Mouse (Mus musculus) neural tube, embryonic 14.5 days (tissue): ENCODE measurements around the gene Aldh16a1. TPM values are rescaled to one million over a fixed set of nuclear protein-coding genes. Genes with fewer than 3 reads are reported as not detected.
"Not testable (repeated sequence)": the region's sequence is repeated elsewhere in the genome, so short reads cannot be mapped to it uniquely, and the experiment has no call there.

Experiments
- ATAC-seq: fragments of 200-750 bp; cut with Nextera tagmentation; 2 replicates; pipeline ENCODE4 v1.8.0; 2017; ENCODE audit warnings: low read depth, mild to moderate bottlenecking, moderate TSS enrichment, moderate library complexity
- H3K27ac ChIP-seq: fragments of 300-500 bp; sonication (generic); 2 replicates; pipeline ENCODE4 v1.5.1; 2014; ENCODE audit warnings: low read depth, mild to moderate bottlenecking, control low read depth, low read length, moderate library complexity, mixed read lengths
- H3K27me3 ChIP-seq: fragments of 300-500 bp; sonication (generic); 2 replicates; pipeline ENCODE4 v1.6.1; 2014; ENCODE audit warnings: low read length; ENCODE audit not compliant: control insufficient read depth, insufficient read depth
- H3K36me3 ChIP-seq: fragments of 300-500 bp; sonication (generic); 2 replicates; pipeline ENCODE4 v1.6.1; 2014; ENCODE audit warnings: low read length, mixed read lengths; ENCODE audit not compliant: control insufficient read depth, insufficient read depth
- H3K4me1 ChIP-seq: fragments of 300-500 bp; sonication (generic); 2 replicates; pipeline ENCODE4 v1.6.1; 2014; ENCODE audit warnings: low read length; ENCODE audit not compliant: control insufficient read depth, insufficient read depth
- H3K4me2 ChIP-seq: fragments of 300-500 bp; sonication (generic); 2 replicates; pipeline ENCODE4 v1.6.1; 2014; ENCODE audit warnings: mild to moderate bottlenecking, low read depth, low read length, control low read depth
- H3K4me3 ChIP-seq: fragments of 300-500 bp; sonication (generic); 2 replicates; pipeline ENCODE4 v1.5.1; 2014; ENCODE audit warnings: low read depth, low read length, control low read depth, mixed read lengths
- H3K9ac ChIP-seq: fragments of 300-500 bp; sonication (generic); replicated peaks from 2 replicates; pipeline ENCODE4 v1.6.1; 2014; ENCODE audit warnings: low read depth, mild to moderate bottlenecking, control low read depth, low read length, mixed read lengths
- H3K9me3 ChIP-seq: fragments of 300-500 bp; sonication (generic); 2 replicates; pipeline ENCODE4 v1.6.1; 2016; ENCODE audit warnings: low read length; ENCODE audit not compliant: control insufficient read depth
- WGBS: fragments of 180-500 bp; shearing (Covaris S2); extraction: QIAGEN DNeasy Blood & Tissue Kit; methylation state at CpG from one replicate; pipeline ENCODE4 v1.1.7; 2014; 5-methylcytosine and 5-hydroxymethylcytosine counted together
- polyA plus RNA-seq: library from polyadenylated mRNA; unstranded; fragments of >200 nt; fragmentation: Nextera tagmentation; extraction: Ambion mirVana; gene quantifications from 2 replicates; pipeline ENCODE4 v1.2.1, GENCODE M21; 2014

Aldh16a1 gene
- polyA plus RNA-seq, 1 experiment from 2014 or later = 16.9 TPM

- 0 out of 2 replicates have a peak overlapping the region, but pooled peaks have one; percentile 25 for H3K9ac ChIP-seq
- peaks cover 15% of the 10 kb centered on the region for H3K4me1 ChIP-seq
- no peaks in the 10 kb centered on the region for H3K9me3 ChIP-seq
- H3K4me2 ChIP-seq = no peak overlapping the region
- no peaks in the 10 kb centered on the region for H3K27me3 ChIP-seq
- 76% methylated on average over 8 of the region's 8 CpGs for WGBS
- no peak overlapping the region for H3K4me3 ChIP-seq
- no peak overlapping the region for H3K27ac ChIP-seq
- ATAC-seq = no peak
- peaks cover 56% of the 10 kb centered on the region for H3K36me3 ChIP-seq
Observed at GRCm38 (mm10) chr7:45121404-45121803, 33.0 kb downstream of the Aldh16a1 start.

GRCm38 (mm10) chr7:45119780-45120709 is 34.3 kb downstream of the Aldh16a1 start:
- 77% methylated on average over 5 of the region's 5 CpGs for WGBS
- no peak overlapping the region for H3K4me3 ChIP-seq
- H3K4me2 ChIP-seq = no peak overlapping the region
- peaks cover 43% of the 10 kb centered on the region for H3K36me3 ChIP-seq
- no peak for ATAC-seq
- 0 out of 2 replicates have a peak overlapping the region, but pooled peaks have one; percentile 10 for H3K27ac ChIP-seq
- no peak overlapping the region for H3K9ac ChIP-seq
- no peaks in the 10 kb centered on the region for H3K27me3 ChIP-seq
- no peaks in the 10 kb centered on the region for H3K9me3 ChIP-seq
- H3K4me1 ChIP-seq = peaks cover 12% of the 10 kb centered on the region

GRCm38 (mm10) chr7:45118336-45118735 is 36.0 kb downstream of the Aldh16a1 start:
- 93% methylated on average over 6 of the region's 6 CpGs for WGBS
- peaks cover 42% of the 10 kb centered on the region for H3K36me3 ChIP-seq
- H3K27me3 ChIP-seq = no peaks in the 10 kb centered on the region
- ATAC-seq = no peak
- no peak overlapping the region for H3K4me2 ChIP-seq
- no peak overlapping the region for H3K4me3 ChIP-seq
- H3K9ac ChIP-seq = no peak overlapping the region
- H3K9me3 ChIP-seq = no peaks in the 10 kb centered on the region
- H3K4me1 ChIP-seq = peaks cover 9% of the 10 kb centered on the region
- no peak overlapping the region for H3K27ac ChIP-seq

- Histone ChIP-seq H3K27ac (no peak overlapping the region), H3K4me2 (no peak overlapping the region), H3K27me3 (no peaks in the 10 kb centered on the region), H3K9me3 (no peaks in the 10 kb centered on the region), H3K36me3 (peaks cover 38% of the 10 kb centered on the region), H3K9ac (no peak overlapping the region), H3K4me3 (no peak overlapping the region), H3K4me1 (0 out of 2 replicates have a peak, but pooled peaks cover 3% of the 10 kb centered on the region)
- ATAC-seq = no peak
- WGBS = 85% methylated on average over 8 of the region's 8 CpGs
Observed at GRCm38 (mm10) chr7:45117566-45117965, 36.8 kb downstream of the Aldh16a1 start.

- Histone ChIP-seq H3K4me2 (no peak overlapping the region), H3K9me3 (no peaks in the 10 kb centered on the region), H3K4me3 (no peak overlapping the region), H3K9ac (no peak overlapping the region), H3K27ac (no peak overlapping the region), H3K27me3 (no peaks in the 10 kb centered on the region), H3K4me1 (no peaks in the 10 kb centered on the region), H3K36me3 (0 out of 2 replicates have a peak, but pooled peaks cover 4% of the 10 kb centered on the region)
- no peak for ATAC-seq
- WGBS = 87% methylated on average over 2 of the region's 2 CpGs
Observed at GRCm38 (mm10) chr7:45113476-45113875, 40.9 kb downstream of the Aldh16a1 start.

GRCm38 (mm10) chr7:45112529-45112928 is 41.9 kb downstream of the Aldh16a1 start:
- no peaks in the 10 kb centered on the region for H3K4me1 ChIP-seq
- no peak overlapping the region for H3K4me2 ChIP-seq
- ATAC-seq = no peak
- H3K9me3 ChIP-seq = no peaks in the 10 kb centered on the region
- H3K27ac ChIP-seq = no peak overlapping the region
- H3K27me3 ChIP-seq = no peaks in the 10 kb centered on the region
- H3K9ac ChIP-seq = no peak overlapping the region
- 78% methylated on average over 3 of the region's 3 CpGs for WGBS
- no peaks in the 10 kb centered on the region for H3K36me3 ChIP-seq
- no peak overlapping the region for H3K4me3 ChIP-seq

GRCm38 (mm10) chr7:45111940-45112339 is 42.4 kb downstream of the Aldh16a1 start:
- H3K9me3 ChIP-seq = no peaks in the 10 kb centered on the region
- H3K27ac ChIP-seq = no peak overlapping the region
- WGBS = 59% methylated on average over 2 of the region's 2 CpGs
- no peak for ATAC-seq
- no peaks in the 10 kb centered on the region for H3K4me1 ChIP-seq
- no peaks in the 10 kb centered on the region for H3K36me3 ChIP-seq
- H3K4me3 ChIP-seq = no peak overlapping the region
- H3K4me2 ChIP-seq = no peak overlapping the region
- H3K9ac ChIP-seq = no peak overlapping the region
- H3K27me3 ChIP-seq = no peaks in the 10 kb centered on the region

- not testable (repeated sequence) for H3K27me3 ChIP-seq, H3K9ac ChIP-seq, H3K4me2 ChIP-seq, ATAC-seq, H3K9me3 ChIP-seq, H3K4me1 ChIP-seq, H3K36me3 ChIP-seq, H3K27ac ChIP-seq, H3K4me3 ChIP-seq
- WGBS = 87% methylated on average over 4 of the region's 4 CpGs
Observed at GRCm38 (mm10) chr7:45110089-45110488, 44.3 kb downstream of the Aldh16a1 start.

GRCm38 (mm10) chr7:45107052-45107645 is 47.2 kb downstream of the Aldh16a1 start:
- H3K27me3 ChIP-seq = no peaks in the 10 kb centered on the region
- WGBS = 68% methylated on average over 5 of the region's 5 CpGs
- no peak for ATAC-seq
- no peaks in the 10 kb centered on the region for H3K4me1 ChIP-seq
- H3K27ac ChIP-seq = no peak overlapping the region
- no peaks in the 10 kb centered on the region for H3K9me3 ChIP-seq
- H3K4me3 ChIP-seq = no peak overlapping the region
- no peak overlapping the region for H3K4me2 ChIP-seq
- no peak overlapping the region for H3K9ac ChIP-seq
- no peaks in the 10 kb centered on the region for H3K36me3 ChIP-seq
